Mouse (Mus musculus) retina, adult 2 months (tissue): ENCODE measurements around the gene Atpaf1.

ENCODE experiments used
- DNase-seq: peaks from one replicate; pipeline ENCODE4 v3.0.0-alpha.2; 2012; ENCODE audit warnings: low read depth, low spot score

The Atpaf1 gene

GRCm38 (mm10) chr4:115848083-115848482 lies 63.5 kb downstream of the Atpaf1 start:
- no peak for DNase-seq

- no peak for DNase-seq
These were observed 64.5 kb downstream of the Atpaf1 start for GRCm38 (mm10) chr4:115848990-115849677.

- no peak for DNase-seq
These were observed 65.5 kb downstream of the Atpaf1 start for GRCm38 (mm10) chr4:115850111-115850510.

- no peak for DNase-seq
These were observed 66.0 kb downstream of the Atpaf1 start for GRCm38 (mm10) chr4:115850631-115851030.

GRCm38 (mm10) chr4:115851569-115851968 lies 67.0 kb downstream of the Atpaf1 start:
- DNase-seq, result no peak

- no peak for DNase-seq
These were observed 70.5 kb downstream of the Atpaf1 start for GRCm38 (mm10) chr4:115855100-115855499.

- DNase-seq, result no peak
These were observed 71.0 kb downstream of the Atpaf1 start for GRCm38 (mm10) chr4:115855609-115856008.

GRCm38 (mm10) chr4:115856282-115856681 lies 71.7 kb downstream of the Atpaf1 start:
- no peak for DNase-seq

- DNase-seq, result no peak
These were observed 72.8 kb downstream of the Atpaf1 start for GRCm38 (mm10) chr4:115857293-115857883.

GRCm38 (mm10) chr4:115863352-115863751 lies 78.7 kb downstream of the Atpaf1 start:
- no peak for DNase-seq

- no peak for DNase-seq
These were observed 79.3 kb downstream of the Atpaf1 start for GRCm38 (mm10) chr4:115863880-115864279.
